Mouse (Mus musculus): ENCODE data around the gene Lamc2. TPM values are rescaled to one million over a fixed set of nuclear protein-coding genes. Genes with fewer than 3 reads are reported as not detected.
A peak's percentile ranks its signal among the peaks of the same experiment; 100 is the strongest.

Lamc2 gene
- polyA plus RNA-seq, 1 experiment from 2014 or later: 4.0 TPM

GRCm38 (mm10) chr1:153107866-153108265 is 78.4 kb downstream of the Lamc2 start:
- Histone ChIP-seq H3K4me3 (ENCODE audit: low read depth, low read length) (no peak overlapping the region), H3K27ac (replicated peaks; ENCODE audit: low read depth, low read length) (no peak overlapping the region), H3K27me3 (ENCODE audit: control insufficient read depth, insufficient read depth, low read length) (no peaks in the 10 kb centered on the region), H3K4me1 (ENCODE audit: control insufficient read depth, insufficient read depth, low read length) (no peaks in the 10 kb centered on the region), H3K4me2 (ENCODE audit: low read depth, low read length) (no peak overlapping the region), H3K9ac (replicated peaks; ENCODE audit: low read length) (no peak overlapping the region), H3K9me3 (replicated peaks; ENCODE audit: control insufficient read depth, low read length) (no peaks in the 10 kb centered on the region), H3K36me3 (replicated peaks; ENCODE audit: control insufficient read depth, insufficient read depth, low read depth, low read length) (no peaks in the 10 kb centered on the region)
- no peak for DNase-seq (ENCODE audit: low spot score)
- 43% methylated on average over 7 of the region's 7 CpGs for WGBS
- no peak for ATAC-seq (replicated peaks; ENCODE audit: insufficient number of reproducible peaks, low FRiP score, low TSS enrichment, low read depth)

- no peak overlapping the region for H3K4me3 ChIP-seq (ENCODE audit: low read depth, low read length)
- H3K4me2 ChIP-seq (ENCODE audit: low read depth, low read length): no peak overlapping the region
- H3K27ac ChIP-seq (replicated peaks; ENCODE audit: low read depth, low read length): no peak overlapping the region
- DNase-seq (ENCODE audit: low spot score) (no peak), ATAC-seq (replicated peaks; ENCODE audit: insufficient number of reproducible peaks, low FRiP score, low TSS enrichment, low read depth) (no peak)
- H3K4me1 ChIP-seq (ENCODE audit: control insufficient read depth, insufficient read depth, low read length): peaks cover 2% of the 10 kb centered on the region; the same call in 1 of the 2 replicates
- no peaks in the 10 kb centered on the region for H3K36me3 ChIP-seq (replicated peaks; ENCODE audit: control insufficient read depth, insufficient read depth, low read depth, low read length)
- no peak overlapping the region for H3K9ac ChIP-seq (replicated peaks; ENCODE audit: low read length)
- H3K9me3 ChIP-seq (replicated peaks; ENCODE audit: control insufficient read depth, low read length): no peaks in the 10 kb centered on the region
- WGBS: 69% methylated on average over 12 of the region's 12 CpGs
- no peaks in the 10 kb centered on the region for H3K27me3 ChIP-seq (ENCODE audit: control insufficient read depth, insufficient read depth, low read length)
These were observed 81.4 kb downstream of the Lamc2 start for GRCm38 (mm10) chr1:153104804-153105203.

GRCm38 (mm10) chr1:153103186-153103554 is 83.1 kb downstream of the Lamc2 start:
- Histone ChIP-seq H3K9me3 (replicated peaks; ENCODE audit: control insufficient read depth, low read length) (no peaks in the 10 kb centered on the region), H3K36me3 (replicated peaks; ENCODE audit: control insufficient read depth, insufficient read depth, low read depth, low read length) (no peaks in the 10 kb centered on the region), H3K9ac (replicated peaks; ENCODE audit: low read length) (no peak overlapping the region), H3K4me3 (ENCODE audit: low read depth, low read length) (no peak overlapping the region), H3K4me1 (ENCODE audit: control insufficient read depth, insufficient read depth, low read length) (peaks cover 2% of the 10 kb centered on the region; the same call in 1 of the 2 replicates), H3K27me3 (ENCODE audit: control insufficient read depth, insufficient read depth, low read length) (no peaks in the 10 kb centered on the region), H3K27ac (replicated peaks; ENCODE audit: low read depth, low read length) (no peak overlapping the region), H3K4me2 (ENCODE audit: low read depth, low read length) (no peak overlapping the region)
- WGBS: 97% methylated on average over 7 of the region's 8 CpGs
- DNase-seq (ENCODE audit: low spot score): no peak
- ATAC-seq (replicated peaks; ENCODE audit: insufficient number of reproducible peaks, low FRiP score, low TSS enrichment, low read depth): no peak

GRCm38 (mm10) chr1:153102296-153103185 is 83.7 kb downstream of the Lamc2 start:
- Histone ChIP-seq H3K4me3 (ENCODE audit: low read depth, low read length) (no peak overlapping the region), H3K9me3 (replicated peaks; ENCODE audit: control insufficient read depth, low read length) (no peaks in the 10 kb centered on the region), H3K27me3 (ENCODE audit: control insufficient read depth, insufficient read depth, low read length) (no peaks in the 10 kb centered on the region), H3K9ac (replicated peaks; ENCODE audit: low read length) (no peak overlapping the region), H3K27ac (replicated peaks; ENCODE audit: low read depth, low read length) (no peak overlapping the region), H3K4me2 (ENCODE audit: low read depth, low read length) (no peak overlapping the region), H3K36me3 (replicated peaks; ENCODE audit: control insufficient read depth, insufficient read depth, low read depth, low read length) (no peaks in the 10 kb centered on the region), H3K4me1 (ENCODE audit: control insufficient read depth, insufficient read depth, low read length) (peaks cover 2% of the 10 kb centered on the region; the same call in 1 of the 2 replicates)
- DNase-seq (ENCODE audit: low spot score) (no peak), ATAC-seq (replicated peaks; ENCODE audit: insufficient number of reproducible peaks, low FRiP score, low TSS enrichment, low read depth) (no peak)
- 93% methylated on average over 17 of the region's 17 CpGs for WGBS

- Histone ChIP-seq H3K9ac (replicated peaks; ENCODE audit: low read length) (no peak overlapping the region), H3K36me3 (replicated peaks; ENCODE audit: control insufficient read depth, insufficient read depth, low read depth, low read length) (no peaks in the 10 kb centered on the region), H3K4me2 (ENCODE audit: low read depth, low read length) (no peak overlapping the region), H3K4me1 (ENCODE audit: control insufficient read depth, insufficient read depth, low read length) (peaks cover 2% of the 10 kb centered on the region; the same call in 1 of the 2 replicates), H3K9me3 (replicated peaks; ENCODE audit: control insufficient read depth, low read length) (no peaks in the 10 kb centered on the region), H3K27ac (replicated peaks; ENCODE audit: low read depth, low read length) (no peak overlapping the region), H3K27me3 (ENCODE audit: control insufficient read depth, insufficient read depth, low read length) (no peaks in the 10 kb centered on the region), H3K4me3 (ENCODE audit: low read depth, low read length) (no peak overlapping the region)
- 24% methylated on average over 9 of the region's 9 CpGs for WGBS
- DNase-seq (ENCODE audit: low spot score) (peak; percentile 74), ATAC-seq (replicated peaks; ENCODE audit: insufficient number of reproducible peaks, low FRiP score, low TSS enrichment, low read depth) (no peak)
These were observed 84.8 kb downstream of the Lamc2 start for GRCm38 (mm10) chr1:153101327-153101880.

GRCm38 (mm10) chr1:153100912-153101311 is 85.3 kb downstream of the Lamc2 start:
- Histone ChIP-seq H3K9me3 (replicated peaks; ENCODE audit: control insufficient read depth, low read length) (no peaks in the 10 kb centered on the region), H3K27me3 (ENCODE audit: control insufficient read depth, insufficient read depth, low read length) (no peaks in the 10 kb centered on the region), H3K4me2 (ENCODE audit: low read depth, low read length) (no peak overlapping the region), H3K4me3 (ENCODE audit: low read depth, low read length) (no peak overlapping the region), H3K4me1 (ENCODE audit: control insufficient read depth, insufficient read depth, low read length) (peaks cover 4% of the 10 kb centered on the region; the same call in 1 of the 2 replicates), H3K27ac (replicated peaks; ENCODE audit: low read depth, low read length) (no peak overlapping the region), H3K9ac (replicated peaks; ENCODE audit: low read length) (no peak overlapping the region), H3K36me3 (replicated peaks; ENCODE audit: control insufficient read depth, insufficient read depth, low read depth, low read length) (no peaks in the 10 kb centered on the region)
- ATAC-seq (replicated peaks; ENCODE audit: insufficient number of reproducible peaks, low FRiP score, low TSS enrichment, low read depth) (no peak), DNase-seq (ENCODE audit: low spot score) (no peak)
- 39% methylated on average over 9 of the region's 9 CpGs for WGBS

GRCm38 (mm10) chr1:153098586-153098985 is 87.7 kb downstream of the Lamc2 start:
- no peaks in the 10 kb centered on the region for H3K27me3 ChIP-seq (ENCODE audit: control insufficient read depth, insufficient read depth, low read length)
- 37% methylated on average over 11 of the region's 11 CpGs for WGBS
- ATAC-seq (replicated peaks; ENCODE audit: insufficient number of reproducible peaks, low FRiP score, low TSS enrichment, low read depth): no peak
- H3K9me3 ChIP-seq (replicated peaks; ENCODE audit: control insufficient read depth, low read length): no peaks in the 10 kb centered on the region
- no peak overlapping the region for H3K4me2 ChIP-seq (ENCODE audit: low read depth, low read length)
- peaks cover 6% of the 10 kb centered on the region; the same call in 1 of the 2 replicates for H3K4me1 ChIP-seq (ENCODE audit: control insufficient read depth, insufficient read depth, low read length)
- no peak for DNase-seq (ENCODE audit: low spot score)
- H3K4me3 ChIP-seq (ENCODE audit: low read depth, low read length): no peak overlapping the region
- no peaks in the 10 kb centered on the region for H3K36me3 ChIP-seq (replicated peaks; ENCODE audit: control insufficient read depth, insufficient read depth, low read depth, low read length)
- H3K9ac ChIP-seq (replicated peaks; ENCODE audit: low read length): no peak overlapping the region
- H3K27ac ChIP-seq (replicated peaks; ENCODE audit: low read depth, low read length): no peak overlapping the region

- Histone ChIP-seq H3K4me3 (ENCODE audit: low read depth, low read length) (no peak overlapping the region), H3K9me3 (replicated peaks; ENCODE audit: control insufficient read depth, low read length) (no peaks in the 10 kb centered on the region), H3K36me3 (replicated peaks; ENCODE audit: control insufficient read depth, insufficient read depth, low read depth, low read length) (no peaks in the 10 kb centered on the region), H3K4me2 (ENCODE audit: low read depth, low read length) (no peak overlapping the region), H3K27ac (replicated peaks; ENCODE audit: low read depth, low read length) (no peak overlapping the region), H3K4me1 (ENCODE audit: control insufficient read depth, insufficient read depth, low read length) (peaks cover 6% of the 10 kb centered on the region; the same call in 1 of the 2 replicates), H3K27me3 (ENCODE audit: control insufficient read depth, insufficient read depth, low read length) (no peaks in the 10 kb centered on the region), H3K9ac (replicated peaks; ENCODE audit: low read length) (no peak overlapping the region)
- DNase-seq (ENCODE audit: low spot score) (no peak), ATAC-seq (replicated peaks; ENCODE audit: insufficient number of reproducible peaks, low FRiP score, low TSS enrichment, low read depth) (no peak)
- WGBS: 91% methylated on average over 6 of the region's 6 CpGs
These were observed 89.1 kb downstream of the Lamc2 start for GRCm38 (mm10) chr1:153097017-153097675.
